Mouse (Mus musculus) CH12.LX (cell line): ENCODE results near the gene 1600014C23Rik. TPM values are rescaled to one million over a fixed set of nuclear protein-coding genes. Genes with fewer than 3 reads are reported as not detected.
A peak's percentile ranks its signal among the peaks of the same experiment; 100 is the strongest.

Source experiments
- DNase-seq: peaks from one replicate; pipeline ENCODE4 v3.0.0-alpha.2; 2013; ENCODE audit errors: extremely low read depth
- H3K27ac ChIP-seq: 2 replicates; pipeline ENCODE4 v1.5.1; 2012; ENCODE audit warnings: low read depth, mild to moderate bottlenecking, control low read depth, moderate library complexity; ENCODE audit not compliant: insufficient read depth
- H3K27me3 ChIP-seq: replicated peaks from 2 replicates; pipeline ENCODE3; 2012; ENCODE audit warnings: inconsistent platforms
- H3K36me3 ChIP-seq, 2 experiments: replicated peaks in 1 of 2; 2 replicates each; pipeline versions ENCODE3 to v1.6.1; 2012; ENCODE audit warnings: inconsistent platforms in 1 of 2, low read length in 1 of 2, mild to moderate bottlenecking in 1 of 2, mixed read lengths in 1 of 2, moderate library complexity in 1 of 2; ENCODE audit not compliant: control insufficient read depth in 1 of 2, insufficient read depth in 1 of 2
- H3K4me1 ChIP-seq, 2 experiments: 2 replicates each; pipeline ENCODE4 v1.6.1; 2012; ENCODE audit warnings: inconsistent platforms in 1 of 2, moderate library complexity in 1 of 2; ENCODE audit not compliant: insufficient read depth in 2 of 2, control insufficient read depth in 1 of 2
- H3K4me2 ChIP-seq: 2 replicates; pipeline ENCODE4 v1.6.1; 2012; ENCODE audit warnings: low read depth, mild to moderate bottlenecking, control low read depth; ENCODE audit not compliant: poor library complexity, insufficient read depth, severe bottlenecking
- H3K4me3 ChIP-seq, 3 experiments: fragments of 150-350 bp in 1 of 3; sonication (generic) in 1 of 3; replicated peaks in 1 of 3; 2 replicates each; pipeline versions ENCODE3 to v1.5.1; 2011 to 2012; ENCODE audit warnings: low read depth in 2 of 3, low read length in 2 of 3, mild to moderate bottlenecking in 2 of 3, moderate library complexity in 2 of 3, control low read depth in 1 of 3, improper control_type of control experiment in 1 of 3, inconsistent platforms in 1 of 3, mixed read lengths in 1 of 3; ENCODE audit not compliant: poor library complexity in 1 of 3
- H3K79me2 ChIP-seq: replicated peaks from 2 replicates; pipeline ENCODE4 v1.6.1; 2012; ENCODE audit warnings: mild to moderate bottlenecking, moderate library complexity; ENCODE audit not compliant: control insufficient read depth, poor library complexity, insufficient read depth, severe bottlenecking; ENCODE audit errors: extremely low read depth
- H3K9ac ChIP-seq: 2 replicates; pipeline ENCODE4 v1.6.1; 2012; ENCODE audit warnings: low read depth, mild to moderate bottlenecking, control low read depth, moderate library complexity; ENCODE audit not compliant: insufficient read depth
- H3K9me3 ChIP-seq: replicated peaks from 2 replicates; pipeline ENCODE3; 2012; ENCODE audit warnings: low read length, inconsistent platforms, mixed read lengths
- BHLHE40 ChIP-seq: IDR thresholded peaks from 2 replicates; pipeline ENCODE4 v1.6.1; 2011; ENCODE audit warnings: mild to moderate bottlenecking, low read depth, low read length, improper control_type of control experiment
- CHD1 ChIP-seq: IDR thresholded peaks from 2 replicates; pipeline ENCODE4 v1.6.1; 2012; ENCODE audit warnings: low read depth, low read length, improper control_type of control experiment, inconsistent platforms
- CHD2 ChIP-seq: IDR thresholded peaks from 2 replicates; pipeline ENCODE4 v1.6.1; 2011; ENCODE audit warnings: low read length, improper control_type of control experiment
- CTCF ChIP-seq, 2 experiments: IDR thresholded peaks in 1 of 2; conservative IDR thresholded peaks in 1 of 2; 2 replicates each; pipeline ENCODE4 v1.5.1; 2011 to 2012; ENCODE audit warnings: low read depth in 2 of 2, low read length in 2 of 2, improper control_type of control experiment in 1 of 2, inconsistent platforms in 1 of 2, mild to moderate bottlenecking in 1 of 2, moderate library complexity in 1 of 2
- ELF1 ChIP-seq: IDR thresholded peaks from 2 replicates; pipeline ENCODE4 v1.6.1; 2014; ENCODE audit warnings: low read depth, mild to moderate bottlenecking, inconsistent platforms, low read length, improper control_type of control experiment
- ETS1 ChIP-seq: conservative IDR thresholded peaks from 2 replicates; pipeline ENCODE4 v1.6.1; 2012; ENCODE audit warnings: low read depth, mild to moderate bottlenecking, inconsistent platforms, low read length, improper control_type of control experiment, moderate library complexity
- HCFC1 ChIP-seq: IDR thresholded peaks from 2 replicates; pipeline ENCODE4 v1.6.1; 2012; ENCODE audit warnings: low read depth, mild to moderate bottlenecking, inconsistent platforms, low read length, improper control_type of control experiment
- IRF4 ChIP-seq: IDR thresholded peaks from 2 replicates; pipeline ENCODE4 v1.6.1; 2014; ENCODE audit warnings: low read depth, mild to moderate bottlenecking, inconsistent platforms, low read length, improper control_type of control experiment
- JUN ChIP-seq: IDR thresholded peaks from 2 replicates; pipeline ENCODE4 v1.6.1; 2011; ENCODE audit warnings: low read depth, mild to moderate bottlenecking, low read length, improper control_type of control experiment, moderate library complexity; ENCODE audit not compliant: insufficient read depth
- MAX ChIP-seq: IDR thresholded peaks from 2 replicates; pipeline ENCODE4 v1.6.1; 2011; ENCODE audit warnings: low read length, improper control_type of control experiment
- MAZ ChIP-seq: IDR thresholded peaks from 2 replicates; pipeline ENCODE4 v1.6.1; 2012; ENCODE audit warnings: low read depth, mild to moderate bottlenecking, inconsistent platforms, low read length, improper control_type of control experiment, moderate library complexity
- MEF2A ChIP-seq: IDR thresholded peaks from 2 replicates; pipeline ENCODE4 v1.6.1; 2014; ENCODE audit warnings: low read depth, mild to moderate bottlenecking, inconsistent platforms, low read length, improper control_type of control experiment, borderline replicate concordance
- MXI1 ChIP-seq: IDR thresholded peaks from 2 replicates; pipeline ENCODE4 v1.6.1; 2011; ENCODE audit warnings: mild to moderate bottlenecking, low read depth, low read length, improper control_type of control experiment
- MYC ChIP-seq: IDR thresholded peaks from 2 replicates; pipeline ENCODE4 v1.6.1; 2011; ENCODE audit warnings: low read depth, mild to moderate bottlenecking, improper control_type of control experiment, low read length
- NELFE ChIP-seq: IDR thresholded peaks from 2 replicates; pipeline ENCODE4 v1.6.1; 2011; ENCODE audit warnings: low read depth, low read length, improper control_type of control experiment
- PAX5 ChIP-seq: IDR thresholded peaks from 2 replicates; pipeline ENCODE4 v1.6.1; 2012; ENCODE audit warnings: low read length, inconsistent platforms, mixed read lengths
- RAD21 ChIP-seq: IDR thresholded peaks from 2 replicates; pipeline ENCODE4 v1.6.1; 2011; ENCODE audit warnings: low read depth, mild to moderate bottlenecking, low read length, improper control_type of control experiment, moderate library complexity
- SIN3A ChIP-seq: IDR thresholded peaks from 2 replicates; pipeline ENCODE4 v1.6.1; 2012; ENCODE audit warnings: low read length, improper control_type of control experiment, inconsistent platforms
- SMC3 ChIP-seq: IDR thresholded peaks from 2 replicates; pipeline ENCODE4 v1.6.1; 2011; ENCODE audit warnings: low read depth, low read length, improper control_type of control experiment
- TBP ChIP-seq: conservative IDR thresholded peaks from 2 replicates; pipeline ENCODE4 v1.6.1; 2011; ENCODE audit warnings: low read depth, low read length, improper control_type of control experiment
- TCF12 ChIP-seq: IDR thresholded peaks from 2 replicates; pipeline ENCODE4 v1.6.1; 2014; ENCODE audit warnings: low read depth, mild to moderate bottlenecking, inconsistent platforms, low read length, improper control_type of control experiment
- UBTF ChIP-seq: IDR thresholded peaks from 2 replicates; pipeline ENCODE4 v1.6.1; 2012; ENCODE audit warnings: low read depth, mild to moderate bottlenecking, inconsistent platforms, low read length, improper control_type of control experiment, moderate library complexity
- USF1 ChIP-seq: IDR thresholded peaks from 2 replicates; pipeline ENCODE4 v1.6.1; 2014; ENCODE audit warnings: low read depth, mild to moderate bottlenecking, inconsistent platforms, low read length, improper control_type of control experiment
- ZC3H11A ChIP-seq: IDR thresholded peaks from 2 replicates; pipeline ENCODE4 v1.6.1; 2012; ENCODE audit warnings: low read depth, mild to moderate bottlenecking, inconsistent platforms, low read length, improper control_type of control experiment
- dilution Hi-C: fragments of 300-500 bp; cut with MboI; formaldehyde crosslinking; loops from 2 replicates; pipeline ENCODE4 v1.14.3; 2020; ENCODE audit warnings: low sequenced_read_pairs; ENCODE audit not compliant: extremely low pct_unique_long_range_greater_than_20kb, extremely low pct_ligation_motif_present
- in situ Hi-C: fragments of 300-500 bp; cut with MboI; formaldehyde crosslinking; loops from 3 replicates; pipeline ENCODE4 v1.14.3; 2019; ENCODE audit warnings: low sequenced_read_pairs, low pct_ligation_motif_present, low pct_unique_long_range_greater_than_20kb, mixed read lengths
- polyA plus RNA-seq: library from polyadenylated mRNA; unstranded; fragments of >175 nt; gene quantifications from 2 replicates; pipeline ENCODE4 v1.2.1, GENCODE M21; 2012; ENCODE audit warnings: low read depth; ENCODE audit not compliant: insufficient read length
- total RNA-seq, 2 experiments: library from RNA; depleted of rRNA; stranded (reverse); fragments of 300-350 nt in 1 of 2; fragments of >200 nt in 1 of 2; gene quantifications; 2 replicates each; pipeline ENCODE4 v1.2.3; 2012 to 2014

Gene 1600014C23Rik
- total and polyA plus RNA-seq, 3 experiments = 0.38 TPM; not detected in 2

DNA sequence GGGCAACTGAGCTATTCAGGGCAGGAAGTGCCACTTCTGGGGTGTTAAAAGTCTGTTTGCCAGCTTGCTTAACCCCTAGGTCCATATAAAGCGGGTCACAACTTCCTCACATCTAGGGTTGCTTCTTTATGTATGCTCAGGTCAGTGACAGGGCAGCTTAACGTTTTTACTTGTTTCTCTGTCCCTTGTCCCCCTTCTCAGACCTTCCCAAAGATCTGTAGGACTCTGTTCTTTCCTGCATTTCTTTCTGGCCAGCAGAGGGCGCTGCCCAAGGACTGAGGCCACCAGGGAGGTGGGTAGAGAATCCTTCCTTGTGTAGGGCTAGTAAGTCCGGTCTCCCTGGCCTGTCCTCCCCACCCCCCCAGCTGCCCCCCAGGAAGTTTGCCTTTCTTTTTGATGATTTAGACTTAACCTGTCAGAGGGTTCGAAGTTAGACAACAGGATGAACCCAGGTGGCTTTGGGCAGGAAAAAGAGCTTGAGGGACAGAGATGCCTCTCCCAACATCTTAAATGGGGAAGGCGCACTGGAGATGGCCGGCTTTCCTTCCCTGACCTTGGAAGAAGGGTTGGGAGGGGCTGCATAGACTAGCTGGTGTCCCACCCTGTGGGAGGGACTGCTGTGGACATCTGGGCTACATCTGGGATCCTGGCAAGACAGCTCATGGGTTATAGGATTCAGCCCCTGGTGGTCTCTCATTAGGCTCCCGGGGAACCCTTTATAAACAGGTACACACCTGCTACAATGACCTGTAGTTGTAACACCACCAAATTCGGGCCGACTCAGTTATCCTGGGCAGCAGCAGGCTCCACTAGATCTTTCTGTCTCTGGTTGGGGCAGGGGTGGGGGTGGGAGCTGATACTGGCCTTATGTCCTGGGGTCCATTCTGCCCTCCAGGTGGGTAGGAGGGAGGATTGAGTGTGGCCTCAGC, 2.0 kb upstream of the 1600014C23Rik start:
- H3K79me2 ChIP-seq = no peaks in the 10 kb centered on the region
- dilution Hi-C loops = no loop called here
- H3K4me1 ChIP-seq = peaks cover 2 to 17% of the 10 kb centered on the region in 2 experiments
- H3K9me3 ChIP-seq = no peaks in the 10 kb centered on the region
- in situ Hi-C loops = loop anchor here (5.0 to 10.0 kb wide), 2 partner anchors 297 to 379 kb away; partner anchors contain the start of genes Mrps18a and Vegfa
- DNase-seq = peak; percentile 73
- H3K9ac ChIP-seq = peak overlapping the region; percentile 62; the same call in 1 of the 2 replicates
- H3K27me3 ChIP-seq = peaks cover 83% of the 10 kb centered on the region
- H3K4me2 ChIP-seq = peak overlapping the region; percentile 58
- no peaks in the 10 kb centered on the region for H3K36me3 ChIP-seq
- no peak overlapping the region for H3K27ac ChIP-seq
- TF ChIP-seq SIN3A = peak; percentile 48; the same call in 1 of the 2 replicates
- peak; percentile 77; the same call in 1 of the 2 replicates for TF ChIP-seq MAZ
- peak; percentile 42 for TF ChIP-seq HCFC1
- TF ChIP-seq MAX = peak; percentile 25; the same call in 1 of the 2 replicates
- TF ChIP-seq TBP = no peak
- peak; percentile 37; the same call in 1 of the 2 replicates for TF ChIP-seq MXI1
- peak; percentile 51; the same call in 1 of the 2 replicates for TF ChIP-seq IRF4
- 0 out of 2 replicates have a peak, but pooled peaks have one; percentile 46 for TF ChIP-seq MEF2A
- 0 out of 2 replicates have a peak, but pooled peaks have one; percentile 60 for TF ChIP-seq CHD1
- TF ChIP-seq PAX5 = no peak
- peak; percentile 47; the same call in 1 of the 2 replicates for TF ChIP-seq TCF12
- TF ChIP-seq UBTF = no peak
- TF ChIP-seq ETS1 = no peak
- TF ChIP-seq NELFE = peak; percentile 42; the same call in 1 of the 2 replicates
- peak; percentile 64 for TF ChIP-seq ZC3H11A
- peak; percentile 57; the same call in 1 of the 2 replicates for TF ChIP-seq ELF1
- TF ChIP-seq CHD2 = no peak; the same call in 1 of the 2 replicates
- peak; percentile 69 for TF ChIP-seq RAD21
- TF ChIP-seq MYC = no peak
- TF ChIP-seq BHLHE40 = peak; percentile 41; the same call in 1 of the 2 replicates
- peak; percentile 83 to 90 for TF ChIP-seq CTCF (conservative IDR thresholded peaks at IDR 0.05 in 1 of 2, IDR thresholded peaks at IDR 0.05 in 1 of 2; ENCODE audit: low read depth in 2 of 2, low read length in 2 of 2)
- peak; percentile 95 for TF ChIP-seq SMC3
- TF ChIP-seq USF1 = no peak
- TF ChIP-seq JUN = no peak
- peak overlapping the region; percentile 55 to 58 (median 57) for H3K4me3 ChIP-seq
